Mouse (Mus musculus) ovary, adult 2 months (tissue): Measurements from ENCODE around the gene Rgn. TPM values are rescaled to one million over a fixed set of nuclear protein-coding genes. Genes with fewer than 3 reads are reported as not detected.

ENCODE experiments used
- polyA plus RNA-seq: library from polyadenylated mRNA; depleted of rRNA; stranded (reverse); fragments of >200 nt; gene quantifications from 2 replicates; pipeline ENCODE4 v1.2.3, GENCODE M21; 2012; rRNA removed

Rgn gene
- polyA plus RNA-seq, result 0.15 and 0.24 TPM in 2 replicates

DNA sequence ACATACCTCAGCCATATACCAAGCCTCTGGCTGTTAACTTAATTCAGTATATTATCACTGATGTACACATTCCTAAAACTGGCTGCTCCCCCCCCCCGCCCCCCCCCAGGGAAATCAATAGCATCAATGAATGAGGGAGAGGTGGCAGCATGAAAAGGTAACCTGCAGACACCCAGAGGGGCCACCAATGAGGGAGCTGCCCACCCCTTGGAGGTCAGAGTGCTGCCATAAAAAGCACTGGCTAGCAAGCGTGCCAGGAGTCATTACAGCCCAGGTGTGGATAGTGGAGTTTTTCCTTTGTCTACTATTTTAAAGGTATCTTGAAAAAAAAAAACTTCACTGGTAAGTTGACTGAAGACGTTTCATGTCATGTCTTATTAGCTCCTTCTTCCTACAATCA, at the start of gene Rgn:
Rgn (plus strand) TSS at position 256 of the 400 bp plus-strand sequence.

Other genes starting within 250 kb of the Rgn start
- 3.6 and 4.4 TPM in 2 replicates for gene Rp2, start 185.3 kb upstream of the Rgn start, polyA plus RNA-seq
- 0.93 and 1.1 TPM in 2 replicates for gene Jade3, start 124.1 kb upstream of the Rgn start, polyA plus RNA-seq
- gene Rbm10, start 67.7 kb downstream of the Rgn start, polyA plus RNA-seq, result 88.9 and 101 TPM in 2 replicates
- gene Ndufb11, start 67.8 kb downstream of the Rgn start, polyA plus RNA-seq, result 81.9 and 99.1 TPM in 2 replicates
- 458 and 462 TPM in 2 replicates for gene Uba1, start 108.5 kb downstream of the Rgn start, polyA plus RNA-seq
- 248 and 329 TPM in 2 replicates for gene Cdk16, start 138.2 kb downstream of the Rgn start, polyA plus RNA-seq
- 32.1 and 42.6 TPM in 2 replicates for gene Usp11, start 154.1 kb downstream of the Rgn start, polyA plus RNA-seq
- 170 and 211 TPM in 2 replicates for gene Araf, start 248.0 kb downstream of the Rgn start, polyA plus RNA-seq